Mouse (Mus musculus): ENCODE results near the gene Faf2. TPM values are rescaled to one million over a fixed set of nuclear protein-coding genes. Genes with fewer than 3 reads are reported as not detected.

Gene Faf2
- polyA plus RNA-seq, 1 experiment from 2014 or later: 98.5 TPM

- 71% methylated on average over 3 of the region's 3 CpGs for WGBS
- ATAC-seq (ENCODE audit: low FRiP score, low TSS enrichment): no peak
- no peak overlapping the region for H3K4me2 ChIP-seq (ENCODE audit: low read length)
Measured at GRCm38 (mm10) chr13:54602639-54603111, 18.9 kb upstream of the Faf2 start.

GRCm38 (mm10) chr13:54603501-54603900 is 18.1 kb upstream of the Faf2 start:
- ATAC-seq (ENCODE audit: low FRiP score, low TSS enrichment): no peak
- no peak overlapping the region for H3K27ac ChIP-seq (replicated peaks; ENCODE audit: low read depth, low read length)
- peak; percentile 46 for DNase-seq
- H3K4me2 ChIP-seq (ENCODE audit: low read length): no peak overlapping the region
- no peaks in the 10 kb centered on the region for H3K27me3 ChIP-seq (ENCODE audit: control insufficient read depth, insufficient read depth, low read length)
- no peak overlapping the region for H3K4me3 ChIP-seq (replicated peaks; ENCODE audit: low read depth, low read length)
- H3K36me3 ChIP-seq (ENCODE audit: control insufficient read depth, insufficient read depth, low read length): peaks cover 19% of the 10 kb centered on the region
- H3K4me1 ChIP-seq (ENCODE audit: control insufficient read depth, insufficient read depth, low read length): peaks cover 4% of the 10 kb centered on the region
- no peaks in the 10 kb centered on the region for H3K9me3 ChIP-seq (ENCODE audit: control insufficient read depth, low read length)
- H3K9ac ChIP-seq (replicated peaks; ENCODE audit: low read length): no peak overlapping the region

More at GRCm38 (mm10) chr13:54602639-54603111, 18.9 kb upstream of the Faf2 start:
- Histone ChIP-seq H3K9ac (replicated peaks; ENCODE audit: low read length) (no peak overlapping the region), H3K27me3 (ENCODE audit: control insufficient read depth, insufficient read depth, low read length) (no peaks in the 10 kb centered on the region), H3K9me3 (ENCODE audit: control insufficient read depth, low read length) (no peaks in the 10 kb centered on the region), H3K36me3 (ENCODE audit: control insufficient read depth, insufficient read depth, low read length) (peaks cover 27% of the 10 kb centered on the region), H3K4me3 (replicated peaks; ENCODE audit: low read depth, low read length) (no peak overlapping the region), H3K27ac (replicated peaks; ENCODE audit: low read depth, low read length) (no peak overlapping the region), H3K4me1 (ENCODE audit: control insufficient read depth, insufficient read depth, low read length) (no peaks in the 10 kb centered on the region)
- no peak for DNase-seq

- peaks cover 11% of the 10 kb centered on the region for H3K4me1 ChIP-seq (ENCODE audit: control insufficient read depth, insufficient read depth, low read length)
- no peak overlapping the region for H3K4me2 ChIP-seq (ENCODE audit: low read length)
- ATAC-seq (ENCODE audit: low FRiP score, low TSS enrichment) (no peak), DNase-seq (no peak)
- H3K9me3 ChIP-seq (ENCODE audit: control insufficient read depth, low read length): no peaks in the 10 kb centered on the region
- no peak overlapping the region for H3K27ac ChIP-seq (replicated peaks; ENCODE audit: low read depth, low read length)
- H3K9ac ChIP-seq (replicated peaks; ENCODE audit: low read length): no peak overlapping the region
- peaks cover 14% of the 10 kb centered on the region for H3K36me3 ChIP-seq (ENCODE audit: control insufficient read depth, insufficient read depth, low read length)
- no peaks in the 10 kb centered on the region for H3K27me3 ChIP-seq (ENCODE audit: control insufficient read depth, insufficient read depth, low read length)
- WGBS: 23% methylated on average over 4 of the region's 4 CpGs
- no peak overlapping the region for H3K4me3 ChIP-seq (replicated peaks; ENCODE audit: low read depth, low read length)
Measured at GRCm38 (mm10) chr13:54604221-54604620, 17.4 kb upstream of the Faf2 start.

GRCm38 (mm10) chr13:54605426-54605825 is 16.2 kb upstream of the Faf2 start:
- 84% methylated on average over 5 of the region's 5 CpGs for WGBS
- DNase-seq (no peak), ATAC-seq (ENCODE audit: low FRiP score, low TSS enrichment) (no peak)
- Histone ChIP-seq H3K9ac (replicated peaks; ENCODE audit: low read length) (no peak overlapping the region), H3K9me3 (ENCODE audit: control insufficient read depth, low read length) (no peaks in the 10 kb centered on the region), H3K4me1 (ENCODE audit: control insufficient read depth, insufficient read depth, low read length) (peaks cover 18% of the 10 kb centered on the region), H3K4me3 (replicated peaks; ENCODE audit: low read depth, low read length) (no peak overlapping the region), H3K36me3 (ENCODE audit: control insufficient read depth, insufficient read depth, low read length) (peaks cover 10% of the 10 kb centered on the region), H3K27ac (replicated peaks; ENCODE audit: low read depth, low read length) (no peak overlapping the region), H3K27me3 (ENCODE audit: control insufficient read depth, insufficient read depth, low read length) (no peaks in the 10 kb centered on the region), H3K4me2 (ENCODE audit: low read length) (no peak overlapping the region)

- Histone ChIP-seq H3K4me2 (ENCODE audit: low read length) (no peak overlapping the region), H3K27me3 (ENCODE audit: control insufficient read depth, insufficient read depth, low read length) (no peaks in the 10 kb centered on the region), H3K4me1 (ENCODE audit: control insufficient read depth, insufficient read depth, low read length) (peaks cover 19% of the 10 kb centered on the region), H3K27ac (replicated peaks; ENCODE audit: low read depth, low read length) (no peak overlapping the region), H3K9me3 (ENCODE audit: control insufficient read depth, low read length) (no peaks in the 10 kb centered on the region), H3K9ac (replicated peaks; ENCODE audit: low read length) (no peak overlapping the region), H3K4me3 (replicated peaks; ENCODE audit: low read depth, low read length) (no peak overlapping the region), H3K36me3 (ENCODE audit: control insufficient read depth, insufficient read depth, low read length) (peaks cover 10% of the 10 kb centered on the region)
- 80% methylated on average over 5 of the region's 5 CpGs for WGBS
- DNase-seq (no peak), ATAC-seq (ENCODE audit: low FRiP score, low TSS enrichment) (no peak)
Measured at GRCm38 (mm10) chr13:54607204-54607603, 14.4 kb upstream of the Faf2 start.

GRCm38 (mm10) chr13:54608002-54608401 is 13.6 kb upstream of the Faf2 start:
- H3K9me3 ChIP-seq (ENCODE audit: control insufficient read depth, low read length): no peaks in the 10 kb centered on the region
- no peak overlapping the region for H3K27ac ChIP-seq (replicated peaks; ENCODE audit: low read depth, low read length)
- H3K9ac ChIP-seq (replicated peaks; ENCODE audit: low read length): no peak overlapping the region; the same call in 1 of the 2 replicates
- no peak overlapping the region for H3K4me3 ChIP-seq (replicated peaks; ENCODE audit: low read depth, low read length)
- H3K36me3 ChIP-seq (ENCODE audit: control insufficient read depth, insufficient read depth, low read length): peaks cover 10% of the 10 kb centered on the region
- peaks cover 19% of the 10 kb centered on the region for H3K4me1 ChIP-seq (ENCODE audit: control insufficient read depth, insufficient read depth, low read length)
- ATAC-seq (ENCODE audit: low FRiP score, low TSS enrichment) (no peak), DNase-seq (no peak)
- WGBS: 75% methylated on average over 3 of the region's 3 CpGs
- no peaks in the 10 kb centered on the region for H3K27me3 ChIP-seq (ENCODE audit: control insufficient read depth, insufficient read depth, low read length)
- peak overlapping the region; percentile 85; the same call in 1 of the 2 replicates for H3K4me2 ChIP-seq (ENCODE audit: low read length)

- peaks cover 10% of the 10 kb centered on the region for H3K36me3 ChIP-seq (ENCODE audit: control insufficient read depth, insufficient read depth, low read length)
- DNase-seq: peak; percentile 50
- peak overlapping the region; percentile 12; the same call in 1 of the 2 replicates for H3K4me3 ChIP-seq (replicated peaks; ENCODE audit: low read depth, low read length)
- no peak for ATAC-seq (ENCODE audit: low FRiP score, low TSS enrichment)
- peaks cover 19% of the 10 kb centered on the region for H3K4me1 ChIP-seq (ENCODE audit: control insufficient read depth, insufficient read depth, low read length)
- WGBS: 4% methylated on average over 8 of the region's 8 CpGs
- H3K27me3 ChIP-seq (ENCODE audit: control insufficient read depth, insufficient read depth, low read length): no peaks in the 10 kb centered on the region
- H3K27ac ChIP-seq (replicated peaks; ENCODE audit: low read depth, low read length): peak overlapping the region; percentile 6; the same call in 1 of the 2 replicates
- peak overlapping the region; percentile 85 for H3K4me2 ChIP-seq (ENCODE audit: low read length)
- peak overlapping the region; percentile 43 for H3K9ac ChIP-seq (replicated peaks; ENCODE audit: low read length)
- H3K9me3 ChIP-seq (ENCODE audit: control insufficient read depth, low read length): no peaks in the 10 kb centered on the region
Measured at GRCm38 (mm10) chr13:54608666-54609065, 12.9 kb upstream of the Faf2 start.

- DNase-seq (no peak), ATAC-seq (ENCODE audit: low FRiP score, low TSS enrichment) (no peak)
- Histone ChIP-seq H3K4me3 (replicated peaks; ENCODE audit: low read depth, low read length) (no peak overlapping the region; the same call in 1 of the 2 replicates), H3K4me2 (ENCODE audit: low read length) (peak overlapping the region; percentile 85), H3K9me3 (ENCODE audit: control insufficient read depth, low read length) (no peaks in the 10 kb centered on the region), H3K27ac (replicated peaks; ENCODE audit: low read depth, low read length) (no peak overlapping the region), H3K27me3 (ENCODE audit: control insufficient read depth, insufficient read depth, low read length) (no peaks in the 10 kb centered on the region), H3K9ac (replicated peaks; ENCODE audit: low read length) (no peak overlapping the region; the same call in 1 of the 2 replicates), H3K4me1 (ENCODE audit: control insufficient read depth, insufficient read depth, low read length) (peaks cover 19% of the 10 kb centered on the region), H3K36me3 (ENCODE audit: control insufficient read depth, insufficient read depth, low read length) (peaks cover 8% of the 10 kb centered on the region)
- 14% methylated on average over 1 of the region's 1 CpGs for WGBS
Measured at GRCm38 (mm10) chr13:54609301-54609700, 12.3 kb upstream of the Faf2 start.

- peak overlapping the region; percentile 64 for H3K4me3 ChIP-seq (replicated peaks; ENCODE audit: low read depth, low read length)
- no peaks in the 10 kb centered on the region for H3K9me3 ChIP-seq (ENCODE audit: control insufficient read depth, low read length)
- H3K27ac ChIP-seq (replicated peaks; ENCODE audit: low read depth, low read length): peak overlapping the region; percentile 72
- peak overlapping the region; percentile 82 for H3K9ac ChIP-seq (replicated peaks; ENCODE audit: low read length)
- peaks cover 19% of the 10 kb centered on the region for H3K4me1 ChIP-seq (ENCODE audit: control insufficient read depth, insufficient read depth, low read length)
- WGBS: 10% methylated on average over 13 of the region's 13 CpGs
- peak; percentile 45 for DNase-seq
- peak overlapping the region; percentile 85 for H3K4me2 ChIP-seq (ENCODE audit: low read length)
- no peaks in the 10 kb centered on the region for H3K27me3 ChIP-seq (ENCODE audit: control insufficient read depth, insufficient read depth, low read length)
- peaks cover 4% of the 10 kb centered on the region for H3K36me3 ChIP-seq (ENCODE audit: control insufficient read depth, insufficient read depth, low read length)
- no peak for ATAC-seq (ENCODE audit: low FRiP score, low TSS enrichment)
Measured at GRCm38 (mm10) chr13:54610613-54610971, 11.0 kb upstream of the Faf2 start.

Measured in midbrain, embryonic 14.5 days (tissue).